Mouse (Mus musculus) adrenal gland, postnatal 14 days (tissue): ENCODE results near the gene Kcnc1. TPM values are rescaled to one million over a fixed set of nuclear protein-coding genes. Genes with fewer than 3 reads are reported as not detected.

Experiments
- DNase-seq: peaks from one replicate; pipeline ENCODE4 v3.0.0; 2021; ENCODE audit warnings: mixed read lengths
- total RNA-seq: library from RNA; stranded (reverse); gene quantifications from 2 replicates; pipeline ENCODE4 v1.2.3, GENCODE M21; 2021

The Kcnc1 gene
- total RNA-seq, 1 experiment from 2014 or later, result 0.44 TPM

GRCm38 (mm10) chr7:46477456-46477855, 81.2 kb downstream of the Kcnc1 start:
- no peak for DNase-seq

- no peak for DNase-seq
Observed at GRCm38 (mm10) chr7:46479793-46480192, 83.5 kb downstream of the Kcnc1 start.

GRCm38 (mm10) chr7:46482099-46482531, 85.8 kb downstream of the Kcnc1 start:
- DNase-seq, result peak; percentile 55

GRCm38 (mm10) chr7:46483050-46483449, 86.8 kb downstream of the Kcnc1 start:
- DNase-seq, result peak; percentile 23

DNA sequence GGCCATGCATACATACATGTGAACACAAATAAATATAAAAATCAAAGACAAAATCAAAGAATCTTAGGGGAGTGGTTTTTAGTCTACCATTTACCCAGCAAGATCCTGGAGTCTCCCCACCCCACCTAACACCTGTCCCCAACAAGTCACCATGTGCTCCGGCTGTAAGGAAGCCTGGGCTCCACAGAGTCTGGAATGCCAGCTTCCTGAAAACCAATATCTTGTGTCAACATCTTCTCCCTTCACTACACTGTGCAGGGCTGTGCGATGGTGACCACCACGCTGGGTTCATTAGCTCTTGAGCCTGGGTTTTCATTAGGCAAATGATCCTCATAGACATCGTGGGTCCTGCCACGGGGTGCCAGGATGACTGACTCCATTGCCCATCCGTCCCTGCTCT, 87.9 kb downstream of the Kcnc1 start:
- DNase-seq, result no peak

DNA sequence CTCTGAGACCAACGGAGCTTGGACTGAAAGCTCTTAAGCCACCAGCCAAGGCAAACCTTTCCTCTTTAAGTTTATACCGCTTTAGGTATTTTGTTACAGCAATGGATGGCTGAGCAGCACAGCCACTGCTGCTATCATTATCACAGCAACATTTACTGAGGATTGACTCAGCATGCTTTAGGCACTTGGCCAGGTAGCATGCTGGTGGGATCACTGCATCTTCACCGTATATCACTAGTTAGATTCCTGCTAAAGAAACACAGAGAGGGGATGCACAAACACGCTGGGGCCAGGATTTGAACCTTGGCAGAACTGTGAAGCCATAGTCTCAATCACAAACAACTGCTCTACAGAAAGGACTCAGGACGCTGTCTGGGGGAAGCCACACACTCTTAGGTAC, 90.5 kb downstream of the Kcnc1 start:
- no peak for DNase-seq

- no peak for DNase-seq
Observed at GRCm38 (mm10) chr7:46487354-46487753, 91.1 kb downstream of the Kcnc1 start.

Other genes with a start within 250 kb of the Kcnc1 start
- 0.45 and 0.93 TPM in 2 replicates for gene Abcc8, start 216.5 kb upstream of the Kcnc1 start, total RNA-seq
- gene Ush1c, start 158.0 kb upstream of the Kcnc1 start, total RNA-seq, result 2.7 and 4.7 TPM in 2 replicates
- gene Otog, start 155.5 kb upstream of the Kcnc1 start, total RNA-seq, result 0.04 TPM in 1 of 2 replicates, not detected in the other
- gene Myod1, start 20.0 kb upstream of the Kcnc1 start, total RNA-seq, result not detected in 2 replicates
- 13.8 and 14.0 TPM in 2 replicates for gene Sergef, start 243.3 kb downstream of the Kcnc1 start, total RNA-seq